Mouse (Mus musculus): ENCODE data around the gene Depdc7. TPM values are rescaled to one million over a fixed set of nuclear protein-coding genes. Genes with fewer than 3 reads are reported as not detected.

Gene Depdc7
- polyA plus RNA-seq, 1 experiment from 2014 or later: 5.1 TPM

DNA sequence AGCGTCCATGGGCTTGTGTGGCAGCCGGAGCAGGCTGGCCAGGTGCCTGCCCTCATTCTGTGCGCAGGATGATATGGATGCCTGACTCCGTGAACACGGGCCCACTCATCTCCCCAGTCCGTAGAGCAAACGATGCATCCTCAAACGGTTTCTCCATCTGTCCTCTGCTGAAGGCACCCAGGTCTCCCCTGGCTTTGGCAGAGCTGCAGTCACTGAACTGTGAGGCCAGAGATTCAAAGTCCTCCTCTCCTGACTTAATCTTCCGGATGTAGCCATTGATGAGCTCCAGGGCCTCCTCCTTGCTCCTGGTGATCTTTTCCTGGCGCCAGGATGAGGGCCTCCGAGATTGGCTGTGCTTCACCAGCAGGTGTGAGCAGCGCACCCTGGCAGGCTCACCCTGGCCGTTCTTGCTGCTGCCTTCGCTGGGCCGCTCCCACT lies 28.4 kb downstream of the Depdc7 start:
- 39% methylated on average over 15 of the region's 15 CpGs for WGBS

DNA sequence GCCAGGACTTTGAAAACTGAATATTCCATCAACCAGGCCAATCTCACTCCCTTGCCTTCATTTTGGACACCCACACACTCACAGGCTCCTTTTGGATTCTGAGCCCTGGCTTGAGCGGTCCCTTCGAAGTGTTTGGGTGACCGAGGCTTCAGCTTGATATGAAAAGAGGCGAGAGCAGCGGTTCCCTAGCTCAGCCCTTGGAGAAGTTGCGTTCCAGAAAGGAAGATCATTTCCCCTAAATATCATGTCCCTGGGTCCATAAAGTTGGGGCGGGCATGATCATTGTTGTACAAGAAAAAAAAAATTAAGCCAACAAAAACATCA lies 30.2 kb downstream of the Depdc7 start:
- H3K4me3 ChIP-seq: peak overlapping the region; percentile 75
- H3K36me3 ChIP-seq (ENCODE audit: poor library complexity, severe bottlenecking): peaks cover 5% of the 10 kb centered on the region; the same call in 1 of the 2 replicates
- peak overlapping the region; percentile 70 for H3K4me2 ChIP-seq
- peaks cover 28% of the 10 kb centered on the region for H3K4me1 ChIP-seq
- H3K9me3 ChIP-seq (replicated peaks): no peaks in the 10 kb centered on the region
- WGBS: 5% methylated on average over 7 of the region's 7 CpGs
- H3K27me3 ChIP-seq: no peaks in the 10 kb centered on the region
- peak overlapping the region; percentile 91 for H3K27ac ChIP-seq
- H3K9ac ChIP-seq: peak overlapping the region; percentile 83
- ATAC-seq: peak; percentile 41; the same call in 1 of the 2 replicates

More for the DNA sequence above, 28.4 kb downstream of the Depdc7 start:
- Histone ChIP-seq H3K36me3 (ENCODE audit: poor library complexity, severe bottlenecking) (no peaks in the 10 kb centered on the region), H3K9me3 (replicated peaks) (no peaks in the 10 kb centered on the region), H3K9ac (no peak overlapping the region), H3K4me1 (peaks cover 28% of the 10 kb centered on the region), H3K27me3 (no peaks in the 10 kb centered on the region), H3K4me2 (0 out of 2 replicates have a peak overlapping the region, but pooled peaks have one; percentile 4), H3K4me3 (no peak overlapping the region), H3K27ac (no peak overlapping the region)
- ATAC-seq: no peak

- Histone ChIP-seq H3K36me3 (ENCODE audit: poor library complexity, severe bottlenecking) (peaks cover 5% of the 10 kb centered on the region; the same call in 1 of the 2 replicates), H3K4me3 (peak within 1 kb of the TSS; percentile 75), H3K9me3 (replicated peaks) (no peaks in the 10 kb centered on the region), H3K9ac (peak within 1 kb of the TSS; percentile 83), H3K4me1 (peaks cover 28% of the 10 kb centered on the region), H3K27me3 (no peaks in the 10 kb centered on the region), H3K27ac (peak within 1 kb of the TSS; percentile 91), H3K4me2 (peak within 1 kb of the TSS; percentile 70)
- under 1% methylated on average over 81 of the region's 99 CpGs for WGBS
- peak; percentile 96 for ATAC-seq
Observed at GRCm38 (mm10) chr2:104711585-104712485, 30.8 kb downstream of the Depdc7 start, which contains the start of gene Tcp11l1. TSS of gene Tcp11l1 (minus strand) at chr2:104712169.

DNA sequence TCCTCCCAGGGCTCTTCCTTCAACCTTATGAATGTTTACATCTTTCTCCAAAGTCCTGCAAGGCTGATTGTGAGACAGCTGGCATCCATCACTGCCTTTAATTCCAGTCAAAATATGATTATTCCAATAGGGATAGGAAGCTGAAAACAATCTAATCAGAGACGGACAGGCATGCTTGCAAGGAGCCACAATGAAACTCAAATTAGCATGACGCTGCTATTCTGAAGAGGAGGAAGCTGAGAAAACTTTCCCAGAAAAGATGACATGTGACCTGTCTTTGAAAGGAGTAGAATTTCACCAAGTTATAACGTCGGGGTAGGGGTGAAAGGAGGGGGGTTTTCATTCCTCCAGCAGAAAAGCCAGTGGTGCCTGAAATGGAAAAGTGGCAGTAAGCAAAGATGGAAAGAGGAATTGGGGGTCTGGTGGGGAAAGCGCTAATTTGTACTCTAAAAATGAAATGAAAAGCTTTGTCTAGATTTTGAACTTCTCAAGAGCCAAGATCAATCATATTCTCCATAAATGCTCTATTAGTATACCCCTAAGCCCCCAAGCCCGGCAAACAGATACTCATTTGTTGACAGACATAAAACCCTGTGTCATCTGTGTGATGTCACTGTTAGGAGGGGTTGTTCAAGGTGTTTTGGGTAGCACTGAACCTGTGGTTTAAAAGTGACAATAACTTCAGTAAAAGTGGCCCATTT lies 31.9 kb downstream of the Depdc7 start:
- ATAC-seq: peak; percentile 17; the same call in 1 of the 2 replicates
- H3K4me2 ChIP-seq: peak overlapping the region; percentile 70
- H3K9ac ChIP-seq: peak overlapping the region; percentile 83
- no peaks in the 10 kb centered on the region for H3K27me3 ChIP-seq
- H3K4me1 ChIP-seq: peaks cover 28% of the 10 kb centered on the region
- H3K4me3 ChIP-seq: peak overlapping the region; percentile 75
- H3K9me3 ChIP-seq (replicated peaks): no peaks in the 10 kb centered on the region
- 13% methylated on average over 6 of the region's 6 CpGs for WGBS
- H3K36me3 ChIP-seq (ENCODE audit: poor library complexity, severe bottlenecking): peaks cover 8% of the 10 kb centered on the region; the same call in 1 of the 2 replicates
- peak overlapping the region; percentile 91; the same call in 1 of the 2 replicates for H3K27ac ChIP-seq

GRCm38 (mm10) chr2:104709786-104710337 lies 32.8 kb downstream of the Depdc7 start:
- Histone ChIP-seq H3K4me2 (no peak overlapping the region), H3K9me3 (replicated peaks) (no peaks in the 10 kb centered on the region), H3K9ac (no peak overlapping the region), H3K27me3 (no peaks in the 10 kb centered on the region), H3K27ac (no peak overlapping the region), H3K4me1 (peaks cover 34% of the 10 kb centered on the region), H3K4me3 (no peak overlapping the region), H3K36me3 (ENCODE audit: poor library complexity, severe bottlenecking) (peaks cover 17% of the 10 kb centered on the region)
- no peak for ATAC-seq
- WGBS: 55% methylated on average over 6 of the region's 6 CpGs

- H3K27ac ChIP-seq: no peak overlapping the region
- H3K4me3 ChIP-seq: no peak overlapping the region
- 71% methylated on average over 3 of the region's 3 CpGs for WGBS
- H3K36me3 ChIP-seq (ENCODE audit: poor library complexity, severe bottlenecking): peaks cover 34% of the 10 kb centered on the region
- ATAC-seq: no peak
- H3K9me3 ChIP-seq (replicated peaks): no peaks in the 10 kb centered on the region
- H3K9ac ChIP-seq: no peak overlapping the region
- H3K4me2 ChIP-seq: no peak overlapping the region
- no peaks in the 10 kb centered on the region for H3K27me3 ChIP-seq
- peaks cover 6% of the 10 kb centered on the region; the same call in 1 of the 2 replicates for H3K4me1 ChIP-seq
Observed at GRCm38 (mm10) chr2:104704355-104704754, 38.3 kb downstream of the Depdc7 start.

GRCm38 (mm10) chr2:104703158-104703557 lies 39.5 kb downstream of the Depdc7 start:
- Histone ChIP-seq H3K4me1 (peaks cover 6% of the 10 kb centered on the region; the same call in 1 of the 2 replicates), H3K36me3 (ENCODE audit: poor library complexity, severe bottlenecking) (peaks cover 37% of the 10 kb centered on the region), H3K9me3 (replicated peaks) (no peaks in the 10 kb centered on the region), H3K4me2 (no peak overlapping the region), H3K4me3 (no peak overlapping the region), H3K27ac (no peak overlapping the region), H3K9ac (no peak overlapping the region), H3K27me3 (no peaks in the 10 kb centered on the region)
- no peak for ATAC-seq
- WGBS: 55% methylated on average over 3 of the region's 3 CpGs

DNA sequence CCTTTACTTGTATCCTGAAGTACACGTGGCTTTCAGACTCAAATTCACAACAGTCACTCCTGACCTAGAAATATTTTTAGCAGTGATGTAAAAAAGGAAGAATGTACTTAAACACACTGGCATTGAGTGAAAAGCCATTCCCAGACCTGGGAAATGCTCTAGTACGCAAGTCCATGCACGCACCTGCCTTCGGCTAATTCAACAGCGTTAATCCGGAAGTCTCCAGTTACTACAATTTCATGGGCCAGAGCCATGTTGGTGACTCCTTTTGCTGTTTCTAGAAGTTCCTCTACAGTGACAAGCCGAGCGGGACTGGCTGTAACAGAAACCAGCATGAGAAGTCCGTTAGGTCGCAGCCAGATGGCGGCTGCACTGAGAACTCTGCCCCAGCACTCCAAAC lies 43.0 kb downstream of the Depdc7 start:
- no peaks in the 10 kb centered on the region for H3K9me3 ChIP-seq (replicated peaks)
- H3K4me1 ChIP-seq: no peaks in the 10 kb centered on the region
- no peak overlapping the region for H3K27ac ChIP-seq
- ATAC-seq: no peak
- WGBS: 92% methylated on average over 11 of the region's 11 CpGs
- no peaks in the 10 kb centered on the region for H3K27me3 ChIP-seq
- no peak overlapping the region for H3K4me3 ChIP-seq
- H3K36me3 ChIP-seq (ENCODE audit: poor library complexity, severe bottlenecking): peaks cover 31% of the 10 kb centered on the region
- no peak overlapping the region for H3K9ac ChIP-seq
- no peak overlapping the region for H3K4me2 ChIP-seq

GRCm38 (mm10) chr2:104692551-104692950 lies 50.1 kb downstream of the Depdc7 start:
- Histone ChIP-seq H3K36me3 (ENCODE audit: poor library complexity, severe bottlenecking) (peaks cover 8% of the 10 kb centered on the region), H3K4me1 (no peaks in the 10 kb centered on the region), H3K27me3 (no peaks in the 10 kb centered on the region), H3K27ac (no peak overlapping the region), H3K4me3 (no peak overlapping the region), H3K9me3 (replicated peaks) (no peaks in the 10 kb centered on the region), H3K9ac (no peak overlapping the region), H3K4me2 (no peak overlapping the region)
- WGBS: 65% methylated on average over 2 of the region's 2 CpGs
- ATAC-seq: no peak

DNA sequence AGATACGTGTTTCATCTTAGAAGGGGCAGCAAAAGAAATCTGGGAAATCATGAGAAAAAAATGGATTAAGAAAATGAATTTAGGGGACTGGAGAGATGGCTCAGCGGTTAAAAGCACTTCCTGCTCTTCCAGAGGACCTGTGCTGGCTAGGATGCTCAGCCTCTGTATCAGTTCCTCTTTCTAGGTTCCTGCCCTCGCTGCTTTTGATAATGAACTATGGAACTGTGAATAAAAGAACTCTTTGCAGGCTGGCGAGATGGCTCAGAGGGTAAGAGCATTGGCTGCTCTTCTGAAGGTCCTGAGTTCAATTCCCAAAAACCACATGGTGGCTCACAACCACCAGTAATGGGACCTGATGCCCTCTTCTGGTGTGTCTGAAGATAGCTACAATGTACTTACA lies 52.0 kb downstream of the Depdc7 start:
- H3K36me3 ChIP-seq (ENCODE audit: poor library complexity, severe bottlenecking): peaks cover 3% of the 10 kb centered on the region; the same call in 1 of the 2 replicates
- ATAC-seq: no peak

GRCm38 (mm10) chr2:104688724-104689123 lies 54.0 kb downstream of the Depdc7 start:
- H3K4me1 ChIP-seq: 0 out of 2 replicates have a peak, but pooled peaks cover 3% of the 10 kb centered on the region
- H3K27ac ChIP-seq: no peak overlapping the region
- no peaks in the 10 kb centered on the region for H3K27me3 ChIP-seq
- H3K4me2 ChIP-seq: no peak overlapping the region
- no peak for ATAC-seq
- no peak overlapping the region for H3K9ac ChIP-seq
- WGBS: 81% methylated on average over 8 of the region's 8 CpGs
- no peaks in the 10 kb centered on the region for H3K9me3 ChIP-seq (replicated peaks)
- H3K36me3 ChIP-seq (ENCODE audit: poor library complexity, severe bottlenecking): peaks cover 15% of the 10 kb centered on the region
- H3K4me3 ChIP-seq: no peak overlapping the region

More for the DNA sequence above, 52.0 kb downstream of the Depdc7 start:
- H3K9me3 ChIP-seq (replicated peaks): no peaks in the 10 kb centered on the region
- no peaks in the 10 kb centered on the region for H3K27me3 ChIP-seq
- no peak overlapping the region for H3K27ac ChIP-seq
- WGBS: 73% methylated on average over 4 of the region's 4 CpGs
- H3K4me3 ChIP-seq: no peak overlapping the region
- H3K4me2 ChIP-seq: no peak overlapping the region
- H3K4me1 ChIP-seq: no peaks in the 10 kb centered on the region
- H3K9ac ChIP-seq: no peak overlapping the region

Data from forebrain, embryonic 13.5 days (tissue).